Mouse (Mus musculus) myocyte (in vitro differentiated cells): ENCODE measurements around the gene Ubap1.

Experiments
- CEBPB ChIP-seq: IDR thresholded peaks from 2 replicates; pipeline ENCODE4 v1.6.1; 2011; ENCODE audit warnings: mild to moderate bottlenecking, moderate library complexity; ENCODE audit not compliant: poor library complexity, insufficient read depth, severe bottlenecking
- E2F4 ChIP-seq: IDR thresholded peaks from one replicate; pipeline ENCODE4 v1.6.1; 2011; ENCODE audit warnings: mild to moderate bottlenecking, control low read depth, moderate library complexity; ENCODE audit not compliant: insufficient read depth
- MAX ChIP-seq: IDR thresholded peaks from one replicate; pipeline ENCODE4 v1.6.1; 2011; ENCODE audit warnings: low read depth, mild to moderate bottlenecking, control low read depth
- MYOD1 ChIP-seq, 3 experiments: IDR thresholded peaks; one replicate each; pipeline ENCODE4 v1.6.1; 2011; ENCODE audit warnings: control low read depth in 2 of 3, low read depth in 2 of 3, mild to moderate bottlenecking in 2 of 3, moderate library complexity in 1 of 3; ENCODE audit not compliant: insufficient read length in 2 of 3, control insufficient read depth in 1 of 3
- MYOG ChIP-seq, 3 experiments: IDR thresholded peaks; one replicate each; pipeline ENCODE4 v1.6.1; 2011; ENCODE audit warnings: control low read depth in 2 of 3, low read depth in 2 of 3, mild to moderate bottlenecking in 2 of 3; ENCODE audit not compliant: insufficient read length in 2 of 3, control insufficient read depth in 1 of 3, insufficient read depth in 1 of 3
- POLR2A ChIP-seq: IDR thresholded peaks from one replicate; pipeline ENCODE4 v1.6.1; 2011; ENCODE audit warnings: low read depth, mild to moderate bottlenecking, control low read depth, moderate library complexity; ENCODE audit not compliant: insufficient read length
- POLR2AphosphoS2 ChIP-seq: IDR thresholded peaks from one replicate; pipeline ENCODE4 v1.6.1; 2011; ENCODE audit warnings: low read depth, control low read depth; ENCODE audit not compliant: insufficient read length
- REST ChIP-seq: IDR thresholded peaks from one replicate; pipeline ENCODE4 v1.6.1; 2011; ENCODE audit warnings: mild to moderate bottlenecking, control low read depth, moderate library complexity; ENCODE audit not compliant: insufficient read depth, insufficient read length
- TCF12 ChIP-seq: IDR thresholded peaks from one replicate; pipeline ENCODE4 v1.6.1; 2011; ENCODE audit warnings: mild to moderate bottlenecking, control low read depth; ENCODE audit not compliant: poor library complexity, insufficient read depth, severe bottlenecking
- TCF3 ChIP-seq: IDR thresholded peaks from one replicate; pipeline ENCODE4 v1.6.1; 2011; ENCODE audit warnings: low read depth, control low read depth; ENCODE audit not compliant: insufficient read length
- USF1 ChIP-seq: IDR thresholded peaks from one replicate; pipeline ENCODE4 v1.6.1; 2011; ENCODE audit warnings: low read depth, mild to moderate bottlenecking, control low read depth, moderate library complexity

- TF ChIP-seq USF1 (no peak), POLR2A (no peak), POLR2AphosphoS2 (no peak), REST (no peak), E2F4 (no peak), CEBPB (no peak), TCF3 (no peak), MAX (no peak), TCF12 (no peak), MYOD1 (IDR thresholded peaks at IDR 0.05; ENCODE audit: control insufficient read depth in 1 of 3, insufficient read length in 2 of 3, low read depth in 2 of 3) (no peak), MYOG (IDR thresholded peaks at IDR 0.05; ENCODE audit: control insufficient read depth in 1 of 3, insufficient read depth in 1 of 3, insufficient read length in 2 of 3, low read depth in 2 of 3) (no peak)
These were observed 45.1 kb upstream of the Ubap1 start for GRCm38 (mm10) chr4:41303671-41304070.
